Mouse (Mus musculus) retina, postnatal 1 day (tissue): ENCODE results near the gene Chp2.

Experiments
- DNase-seq: peaks from one replicate; pipeline ENCODE4 v3.0.0-alpha.2; 2012

Chp2 gene

GRCm38 (mm10) chr7:122244166-122244565 lies 24.9 kb downstream of the Chp2 start:
- no peak for DNase-seq

- no peak for DNase-seq
These were observed 25.3 kb downstream of the Chp2 start for GRCm38 (mm10) chr7:122244584-122244983.

GRCm38 (mm10) chr7:122245976-122246375 lies 26.7 kb downstream of the Chp2 start:
- DNase-seq: peak; percentile 53

GRCm38 (mm10) chr7:122247254-122247864 lies 28.1 kb downstream of the Chp2 start:
- no peak for DNase-seq

GRCm38 (mm10) chr7:122249321-122249821 lies 30.1 kb downstream of the Chp2 start:
- DNase-seq: no peak

- peak; percentile 83 for DNase-seq
These were observed 32.1 kb downstream of the Chp2 start for GRCm38 (mm10) chr7:122251197-122252011.

GRCm38 (mm10) chr7:122256722-122257121 lies 37.4 kb downstream of the Chp2 start:
- DNase-seq: no peak

- no peak for DNase-seq
These were observed 39.2 kb downstream of the Chp2 start for GRCm38 (mm10) chr7:122258521-122258920.

GRCm38 (mm10) chr7:122260055-122260602 lies 40.8 kb downstream of the Chp2 start:
- DNase-seq: no peak

GRCm38 (mm10) chr7:122268983-122269486 lies 49.7 kb downstream of the Chp2 start:
- no peak for DNase-seq

GRCm38 (mm10) chr7:122272334-122272733 lies 53.0 kb downstream of the Chp2 start:
- no peak for DNase-seq
